Mouse (Mus musculus) CD4-positive, CD25-positive, alpha-beta regulatory T cell, adult 2 months (primary cell): ENCODE data around the gene Eif3b.

Source experiments
- DNase-seq: peaks from one replicate; pipeline ENCODE4 v3.0.0-alpha.2; 2012; ENCODE audit warnings: low read depth, low spot score

Gene Eif3b

DNA sequence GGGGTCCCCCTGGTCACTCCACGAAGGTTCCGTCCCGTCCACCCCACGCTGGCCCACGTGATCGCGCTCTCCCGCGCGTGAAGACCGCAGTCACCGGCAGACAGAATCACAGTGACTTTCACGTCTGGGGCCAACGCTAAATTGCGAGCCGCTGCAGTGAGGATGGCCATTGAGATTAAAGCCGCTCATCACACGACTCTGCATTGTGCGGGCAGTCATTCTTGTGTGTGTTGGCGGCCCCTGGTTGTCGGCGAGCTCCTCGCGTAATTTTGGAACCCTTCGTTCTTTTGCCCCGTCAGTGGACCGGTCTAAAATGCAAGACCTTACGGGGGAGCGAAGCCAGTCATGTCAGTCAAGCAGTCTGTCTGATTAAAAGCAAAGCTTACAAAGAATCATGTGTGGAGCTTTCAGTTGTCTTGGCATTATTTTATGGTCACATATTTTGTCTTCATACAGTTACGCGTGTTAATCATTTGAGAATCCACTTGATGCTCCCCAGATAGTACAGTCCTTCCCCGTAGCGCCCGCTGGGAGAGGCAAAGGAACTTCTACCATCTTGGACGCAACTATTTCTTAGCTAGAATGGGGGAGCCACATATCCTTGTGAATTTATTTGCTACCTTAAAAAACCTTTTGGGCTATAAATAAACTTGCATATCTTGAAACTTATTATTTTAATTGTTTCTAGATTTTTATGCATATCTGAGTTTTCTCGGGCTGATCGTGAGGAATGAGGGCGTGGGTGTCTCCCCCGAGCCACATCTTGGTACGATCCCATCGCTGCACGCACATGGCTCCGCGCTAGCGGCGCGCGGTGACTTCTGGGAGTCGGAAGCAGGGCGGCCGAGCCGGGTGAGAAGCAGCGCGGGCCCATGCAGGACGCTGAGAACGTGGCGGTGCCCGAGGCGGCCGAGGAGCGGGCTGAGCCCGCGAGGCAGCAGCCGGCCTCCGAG, at the start of gene Eif3b:
Gene Eif3b, plus strand, starts transcription at position 840 of the 953 bp plus-strand sequence.
- DNase-seq, result peak; percentile 95

DNA sequence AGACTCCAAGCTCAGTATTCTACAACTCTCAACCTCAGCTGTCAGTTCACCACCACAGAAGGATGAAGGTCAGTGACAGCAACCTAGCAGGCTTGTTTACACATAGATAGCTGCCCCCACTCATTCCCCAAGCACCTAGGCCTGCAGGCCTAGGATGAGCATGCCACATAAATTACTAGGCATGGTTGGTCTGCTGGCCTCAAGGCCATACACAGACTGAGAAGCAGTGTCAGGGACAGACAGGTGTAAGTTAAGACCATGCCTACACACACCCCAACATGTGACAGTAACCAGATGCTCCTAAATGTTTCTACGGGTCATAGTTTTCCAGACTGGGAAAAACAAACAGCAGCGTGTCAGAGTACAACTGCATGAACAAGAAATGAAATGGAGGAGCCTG, 49.7 kb upstream of the Eif3b start:
- DNase-seq, result no peak

DNA sequence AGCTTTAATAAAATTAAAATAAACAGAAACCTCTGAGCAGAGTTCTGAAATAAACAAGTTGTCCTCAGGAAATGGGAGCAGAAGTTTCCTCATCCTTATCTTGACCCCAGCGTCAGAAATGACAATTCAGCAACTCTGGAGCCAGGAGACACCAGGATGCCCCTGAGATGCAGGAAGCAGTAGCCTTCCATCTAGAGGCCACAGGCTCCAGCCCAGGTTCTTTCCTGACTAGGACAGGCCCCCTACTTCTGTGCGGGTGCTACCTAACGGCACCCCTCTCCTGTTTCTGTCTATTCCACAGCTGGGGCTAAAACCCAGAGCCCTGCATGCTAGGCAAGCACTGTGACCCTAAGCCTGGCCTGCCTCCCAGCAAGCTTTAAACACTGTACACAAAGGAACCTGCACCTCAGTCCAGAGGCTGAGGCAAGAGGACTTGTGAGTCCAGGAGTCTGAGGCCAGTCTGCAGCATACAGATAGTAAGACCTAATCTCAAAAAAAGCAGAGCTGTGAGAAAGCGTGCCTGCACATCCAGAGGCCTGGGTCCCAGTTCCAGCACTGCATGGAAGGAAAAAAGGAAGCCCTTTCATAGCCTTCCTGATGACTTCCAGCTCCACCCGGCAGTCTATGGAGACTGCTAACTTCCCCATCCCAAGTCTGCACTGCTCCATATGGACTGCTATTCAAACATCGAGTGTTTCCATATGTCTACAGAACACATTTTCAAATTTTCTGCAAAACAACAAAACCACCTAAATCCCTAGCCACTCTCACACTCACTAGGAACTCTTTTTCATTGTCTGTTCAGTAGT, 48.5 kb upstream of the Eif3b start:
- no peak for DNase-seq

DNA sequence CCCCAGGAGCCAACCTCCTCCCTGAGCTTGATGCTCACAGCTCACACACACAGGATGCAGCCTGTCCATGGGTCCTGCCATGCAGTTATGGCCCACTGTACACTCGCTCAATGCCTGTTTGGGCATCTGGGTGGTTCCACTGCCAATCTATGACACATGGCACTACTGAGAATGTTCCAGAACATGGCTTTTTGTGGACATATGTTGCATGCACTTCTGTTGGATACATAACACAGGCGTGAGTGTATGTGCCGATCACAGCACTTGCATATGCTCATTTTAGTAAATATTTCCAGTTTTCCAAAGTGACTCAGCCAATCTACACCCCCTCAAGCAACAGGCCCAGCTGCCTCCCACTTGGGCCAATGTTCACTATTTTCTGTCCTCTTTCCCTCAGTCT, 47.5 kb upstream of the Eif3b start:
- DNase-seq, result no peak

DNA sequence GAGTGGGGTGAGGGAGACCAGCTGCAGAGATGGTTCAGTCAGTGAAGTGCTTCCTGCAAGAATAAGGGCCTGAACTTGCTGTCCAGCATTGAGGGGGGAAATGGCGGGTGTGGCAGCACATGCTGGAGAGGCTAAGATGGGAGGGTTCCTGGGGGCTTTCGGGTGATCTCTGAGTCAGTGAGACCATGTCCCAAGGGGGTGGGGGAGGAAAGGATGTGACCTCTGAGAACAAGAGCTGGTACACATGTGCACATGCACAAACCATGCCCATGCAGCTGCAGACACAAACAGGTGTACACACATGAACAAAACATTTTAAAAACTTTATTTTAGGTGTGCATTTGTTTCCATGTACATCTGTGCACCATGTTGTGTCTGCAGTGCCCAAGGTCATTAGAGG, 45.4 kb upstream of the Eif3b start:
- no peak for DNase-seq

DNA sequence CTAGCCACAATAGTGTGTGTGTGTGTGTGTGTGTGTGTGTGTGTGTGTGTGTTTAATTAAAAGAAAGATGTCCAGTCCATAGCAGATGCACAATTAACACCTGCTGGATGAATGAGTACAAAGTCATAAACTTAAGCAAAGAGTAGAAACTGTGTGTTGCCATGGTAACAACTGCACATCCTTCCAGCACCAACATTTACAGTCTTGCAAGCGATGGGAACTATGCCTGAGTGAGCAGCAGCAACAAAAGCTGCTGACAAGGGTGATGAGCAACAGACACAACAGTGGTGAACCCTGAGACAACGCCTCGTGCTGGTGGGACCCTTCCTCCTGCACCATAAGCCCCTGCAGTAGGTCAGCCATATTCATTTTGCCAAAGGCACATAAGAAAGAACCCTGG, 44.9 kb upstream of the Eif3b start:
- DNase-seq, result no peak

DNA sequence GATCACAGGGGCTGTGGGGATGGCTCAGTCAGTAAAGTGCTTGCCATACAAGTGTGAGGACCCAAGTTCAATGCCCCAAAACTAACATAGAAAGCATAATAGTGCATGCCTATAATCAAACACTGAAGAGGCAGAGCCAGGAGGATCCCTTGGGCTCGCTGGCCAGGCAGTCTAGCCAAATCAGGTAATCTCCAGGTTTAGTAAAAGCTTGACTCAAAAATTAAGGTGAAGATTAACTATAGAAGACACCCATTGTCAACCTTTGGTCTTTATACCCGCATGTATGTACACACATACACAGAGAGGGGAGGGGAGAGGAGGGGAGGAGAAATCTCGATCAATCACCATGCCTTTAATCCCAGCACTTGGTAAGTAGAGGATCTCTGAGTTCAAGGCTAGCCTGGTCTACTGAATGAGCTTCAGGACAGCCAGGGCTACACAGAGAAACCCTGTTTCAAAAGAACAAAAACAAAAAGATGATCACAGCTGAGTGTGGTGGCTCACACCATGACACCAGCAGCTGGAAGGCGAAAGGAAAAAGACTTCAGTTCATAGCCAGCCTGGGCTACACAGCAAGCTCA, 43.8 kb upstream of the Eif3b start:
- DNase-seq, result no peak

DNA sequence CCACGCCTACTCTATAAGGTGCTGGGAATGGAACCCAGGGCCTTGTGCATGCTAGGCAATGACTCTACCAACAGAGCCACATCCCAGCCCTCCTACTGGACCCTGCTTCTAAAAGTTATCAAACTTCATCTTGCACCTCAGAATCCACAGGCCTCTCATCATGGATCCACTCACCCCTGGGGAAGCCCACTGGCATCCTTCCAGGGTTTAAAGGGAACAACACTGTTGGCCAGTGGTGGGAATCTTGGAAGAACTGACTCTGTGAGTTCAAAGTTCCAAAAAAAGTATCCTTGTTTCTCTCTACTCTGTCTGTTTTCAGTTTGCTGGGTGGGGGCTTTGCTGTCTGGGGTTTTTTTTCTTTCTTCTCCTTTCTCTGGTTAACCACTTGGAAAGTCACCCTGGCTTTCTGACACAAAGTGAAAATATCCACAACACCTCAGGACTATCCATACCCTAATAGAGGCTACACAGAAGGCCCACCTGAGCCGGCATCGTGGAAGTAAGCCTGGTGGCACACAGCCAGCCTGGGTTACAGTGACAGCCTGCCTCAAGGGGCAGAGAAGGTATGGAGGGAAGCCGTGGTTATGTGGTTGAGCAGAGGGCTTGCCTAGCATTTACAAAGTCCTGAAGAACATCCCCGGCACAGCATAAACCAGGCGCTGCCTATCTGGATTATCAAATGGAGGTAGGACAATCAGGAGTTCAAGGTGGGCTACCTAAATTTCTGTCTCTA, 40.8 kb upstream of the Eif3b start:
- DNase-seq, result no peak

DNA sequence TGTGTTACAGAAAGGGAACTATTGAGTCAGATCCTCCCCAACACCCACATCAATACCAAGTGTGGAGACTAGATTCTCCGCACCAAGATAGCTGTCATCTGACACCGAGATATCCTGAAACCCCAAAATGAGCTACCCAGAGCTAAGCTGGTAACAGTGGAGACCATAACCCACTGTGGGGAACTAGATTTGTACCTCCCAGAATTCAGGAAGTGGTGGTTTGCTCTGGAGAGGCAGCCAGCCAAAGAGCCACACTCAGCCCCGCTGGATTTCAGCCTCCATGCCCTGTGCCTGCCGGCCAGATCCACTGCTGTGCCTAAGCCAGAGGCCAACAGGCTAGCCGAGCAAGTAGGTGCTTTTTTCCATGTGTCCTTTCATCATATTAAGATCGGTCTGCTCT, 39.8 kb upstream of the Eif3b start:
- no peak for DNase-seq

DNA sequence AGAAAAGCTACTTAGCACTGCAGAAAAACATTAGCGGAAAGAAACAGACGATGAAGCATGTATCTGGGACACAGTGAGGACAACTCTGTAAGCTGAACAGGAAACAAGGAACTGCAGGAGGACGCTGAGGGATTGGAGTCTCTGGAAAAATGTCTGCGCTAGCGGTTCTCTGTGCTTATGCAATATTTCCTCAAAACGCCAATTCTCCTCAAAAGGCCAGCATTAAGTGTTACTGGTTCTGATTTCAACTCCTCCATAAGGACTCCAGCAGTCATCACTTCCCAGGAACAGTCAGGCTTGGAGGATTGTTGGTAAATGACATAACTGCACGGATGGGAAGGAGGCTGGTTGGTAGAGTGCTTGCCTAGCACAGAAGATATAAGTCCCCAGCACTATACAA, 38.0 kb upstream of the Eif3b start:
- no peak for DNase-seq

DNA sequence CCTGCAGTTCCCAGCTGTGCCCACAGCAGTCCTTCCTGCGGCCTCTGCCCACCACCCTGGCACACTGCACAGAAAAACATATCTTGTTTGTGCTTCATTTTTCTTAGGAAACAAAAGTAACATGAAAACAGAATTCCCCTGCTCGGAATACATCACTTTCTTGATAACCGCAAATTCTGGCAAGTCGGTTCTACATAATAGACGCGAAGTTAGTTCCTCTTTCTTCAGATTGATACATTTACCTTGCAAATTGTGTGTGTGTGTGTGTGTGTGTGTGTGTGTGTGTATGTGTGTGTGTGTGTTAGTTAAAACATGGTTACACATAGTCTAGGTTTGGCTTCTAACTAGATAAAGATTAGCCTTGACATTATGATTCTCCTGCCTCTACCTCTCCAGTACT, 36.4 kb upstream of the Eif3b start:
- DNase-seq, result no peak

DNA sequence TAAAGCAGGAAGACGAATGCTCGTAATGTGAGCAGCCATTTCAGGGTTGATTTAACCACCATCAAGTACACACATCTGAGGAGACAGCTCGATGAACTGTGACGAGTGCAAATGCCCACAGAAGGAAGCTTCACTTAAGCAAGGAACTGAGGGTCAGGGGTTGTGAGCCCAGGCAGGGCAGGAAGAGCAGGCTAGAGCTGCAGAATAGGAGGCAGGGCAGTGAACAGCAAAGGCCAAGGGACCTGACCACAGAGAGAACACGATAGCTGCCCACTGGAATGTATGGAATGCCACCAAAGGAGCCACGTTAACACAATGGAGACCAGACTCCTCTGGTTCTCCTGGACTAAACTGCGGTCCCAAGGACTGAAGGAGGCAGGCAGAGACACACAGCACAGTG, 35.6 kb upstream of the Eif3b start:
- no peak for DNase-seq

DNA sequence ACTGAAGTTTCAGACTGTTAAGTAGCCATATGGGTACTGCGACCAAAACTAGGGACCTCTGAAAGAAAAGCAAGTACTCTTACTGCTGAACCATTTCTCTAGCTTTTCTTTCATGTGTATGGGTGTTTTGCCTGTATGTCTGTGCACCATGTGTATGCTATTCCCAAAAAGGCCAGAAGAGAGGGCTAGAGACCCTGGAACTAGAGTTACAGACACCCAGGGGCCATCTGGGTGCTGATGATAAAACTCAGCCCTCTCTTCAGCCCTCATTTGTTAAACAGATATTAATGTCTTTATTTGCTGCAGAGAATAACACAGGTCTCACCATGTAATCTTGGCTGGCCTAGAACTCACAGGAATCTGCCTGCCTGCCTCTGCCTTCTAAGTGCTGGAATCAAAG, 34.7 kb upstream of the Eif3b start:
- no peak for DNase-seq

DNA sequence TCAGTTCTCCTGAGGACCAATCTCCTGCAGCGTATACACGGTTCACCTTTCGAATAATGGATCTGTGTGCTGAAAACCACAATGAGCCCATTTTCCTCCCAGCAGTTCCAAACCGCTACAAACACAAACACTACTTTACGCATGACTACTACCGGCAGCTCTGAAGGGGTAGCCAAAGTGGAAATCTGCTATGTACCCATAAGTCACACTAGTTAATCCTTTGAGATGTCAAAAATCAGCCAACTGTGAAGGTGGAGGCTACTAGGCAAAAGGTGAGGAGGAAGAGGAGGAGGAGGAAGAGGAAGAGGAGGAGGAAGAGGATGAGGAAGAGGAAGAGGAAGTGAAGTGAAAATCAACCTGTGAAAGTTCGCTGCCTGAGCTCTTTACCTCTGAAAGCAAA, 31.9 kb upstream of the Eif3b start:
- no peak for DNase-seq

DNA sequence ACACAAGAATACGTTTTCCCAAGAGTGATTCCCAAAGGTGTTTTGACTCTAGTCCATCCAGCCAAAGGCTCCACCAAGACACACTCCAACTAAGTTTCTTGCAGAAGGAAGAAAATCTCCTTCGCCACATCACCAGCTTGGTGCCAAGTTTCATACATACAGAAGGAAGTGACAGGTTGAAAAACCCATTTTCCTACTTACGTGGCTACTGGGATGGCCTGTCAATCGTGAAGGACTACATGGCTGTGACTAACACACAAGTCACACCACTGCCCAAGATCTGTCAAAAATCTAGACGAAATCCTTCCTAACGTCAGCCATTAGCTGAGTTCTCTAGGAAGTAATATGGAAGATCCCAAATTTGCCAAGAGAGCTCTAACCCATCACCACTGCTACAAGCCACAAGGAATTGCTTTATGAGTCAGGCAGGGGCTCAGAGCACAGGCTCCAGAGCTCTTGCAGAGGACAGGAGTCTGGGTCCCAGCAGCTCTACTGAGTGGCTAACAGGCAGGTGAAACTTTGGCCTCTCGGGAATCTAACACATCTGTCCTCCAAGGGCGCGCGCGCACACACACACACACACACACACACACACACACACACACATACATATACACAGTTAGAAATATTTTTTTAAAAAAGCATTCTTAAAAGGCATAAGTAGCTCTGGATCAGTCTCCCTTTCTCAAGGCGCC, 31.2 kb upstream of the Eif3b start:
- no peak for DNase-seq

DNA sequence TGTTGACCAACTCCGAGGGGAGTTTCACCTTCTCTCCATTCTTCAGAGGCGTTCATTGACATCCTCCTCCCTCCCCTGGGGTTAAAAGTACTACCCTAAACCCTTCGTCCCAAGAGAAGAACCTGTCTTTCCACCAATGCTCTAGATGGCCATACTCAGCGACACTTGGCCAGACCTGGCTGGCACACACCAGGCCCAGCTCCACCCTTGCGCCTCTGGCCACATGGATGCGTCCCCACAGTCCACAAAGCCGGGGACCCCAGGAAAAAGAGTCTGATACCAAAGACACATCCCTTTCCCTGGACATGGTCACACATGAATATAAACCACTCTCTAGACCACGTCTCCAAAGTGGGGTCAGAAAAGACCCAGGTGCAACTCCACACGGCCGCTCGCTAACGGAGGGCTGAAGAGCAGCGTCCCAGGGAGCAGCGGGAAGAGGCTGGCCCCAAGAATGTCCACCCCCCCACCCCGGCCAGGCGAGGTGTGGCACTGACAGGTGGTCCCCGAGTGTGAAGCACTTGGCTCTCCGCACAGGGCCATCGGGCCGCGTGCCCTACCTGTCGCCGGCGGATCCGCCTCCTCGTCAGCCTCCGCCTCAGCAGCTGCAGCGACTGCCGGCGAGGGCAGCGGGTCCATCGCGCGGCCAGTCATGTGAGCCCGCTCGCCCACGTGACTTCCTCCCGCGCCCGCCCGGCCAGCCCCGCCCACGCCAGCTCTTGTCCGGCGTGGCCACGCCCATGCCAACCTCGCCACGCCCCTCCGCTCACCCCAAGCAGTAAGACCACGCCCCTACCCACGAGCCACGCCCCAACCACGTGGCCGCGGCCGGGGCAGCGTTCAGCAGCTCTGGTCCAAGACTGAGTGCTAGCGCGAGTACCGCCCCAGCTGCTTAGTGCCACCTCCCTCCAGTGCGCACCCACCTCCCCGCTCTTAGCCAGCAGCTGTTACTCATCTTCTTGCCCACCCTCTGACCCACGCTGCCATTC, 30.2 kb upstream of the Eif3b start, which contains the start of gene Snx8:
Gene Snx8, minus strand, starts transcription at position 675 of the 989 bp plus-strand sequence.
- peak; percentile 88 for DNase-seq

DNA sequence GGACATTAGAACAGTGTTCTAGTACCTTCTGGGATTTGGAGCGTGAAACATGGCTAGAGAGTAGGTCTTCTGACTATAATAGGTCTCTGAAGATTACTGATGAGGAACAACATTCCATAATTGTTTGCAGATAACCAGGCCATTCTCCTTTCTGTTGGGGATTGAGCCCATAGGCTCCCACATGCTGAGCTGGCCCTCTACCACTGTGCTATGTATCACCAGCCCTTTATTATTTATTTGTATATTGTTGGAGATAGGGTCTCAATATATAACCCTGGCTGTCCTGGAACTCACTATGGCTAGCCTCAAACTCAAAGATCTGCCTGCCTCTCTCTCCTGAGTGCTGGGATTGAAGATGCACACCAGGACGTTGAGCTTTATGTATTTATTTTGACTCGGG, 29.5 kb upstream of the Eif3b start:
- no peak for DNase-seq

DNA sequence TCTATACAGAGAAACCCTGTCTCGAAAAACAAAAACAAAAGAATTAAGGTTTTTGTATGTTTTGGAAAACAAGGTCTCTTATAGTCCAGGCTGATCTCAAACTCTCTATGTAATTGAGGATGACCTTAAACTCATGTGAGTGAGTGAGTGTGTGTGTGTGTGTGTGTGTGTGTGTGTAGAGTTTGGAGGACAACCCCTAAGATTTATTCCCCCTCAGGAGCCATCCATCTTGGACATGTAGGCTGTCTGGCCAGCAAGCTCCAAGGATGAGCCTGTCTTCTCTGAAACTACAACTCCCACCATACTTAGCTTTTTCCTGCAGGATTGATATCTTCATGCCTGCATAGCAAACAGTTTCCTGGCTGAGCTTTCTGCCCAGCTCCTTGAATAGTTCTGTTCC, 27.7 kb upstream of the Eif3b start:
- no peak for DNase-seq

DNA sequence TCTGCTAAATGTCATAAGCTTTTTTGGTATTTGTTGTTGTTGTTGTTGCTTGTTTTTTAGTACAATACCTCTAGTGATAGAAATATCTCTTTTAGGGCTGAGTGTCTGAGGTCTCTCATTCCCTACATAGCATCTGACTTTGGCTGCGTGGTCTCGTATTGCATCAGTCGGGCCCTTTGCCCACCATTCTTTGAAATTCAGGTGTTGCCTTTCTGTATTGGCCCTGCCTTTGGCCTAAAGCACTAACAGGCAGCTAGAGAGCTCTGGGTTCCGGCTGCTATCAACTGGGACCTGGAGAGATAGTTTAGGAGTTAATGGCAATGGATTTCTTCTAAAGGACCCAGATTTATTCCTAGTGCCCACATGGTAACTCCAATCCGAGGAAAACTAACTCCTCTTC, 27.1 kb upstream of the Eif3b start:
- DNase-seq, result no peak

DNA sequence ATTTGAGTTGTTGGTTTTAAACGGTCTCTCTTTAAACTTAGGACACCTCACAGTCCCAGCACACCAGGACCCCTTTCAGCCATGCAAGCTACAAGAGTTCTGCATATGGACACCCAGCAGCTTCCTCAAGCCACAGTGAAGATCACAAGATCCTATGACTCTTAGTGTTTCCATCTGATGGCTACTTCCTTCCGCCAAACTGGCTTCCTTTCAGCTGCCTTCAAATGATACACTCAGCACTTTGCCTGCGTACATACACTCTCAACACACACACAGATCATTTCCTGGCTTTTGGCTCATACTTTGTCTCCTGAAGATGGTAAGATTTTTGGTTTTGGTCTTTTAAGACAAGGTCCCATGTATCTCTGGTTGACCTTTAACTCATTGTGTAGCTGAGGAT, 26.4 kb upstream of the Eif3b start:
- no peak for DNase-seq
